Mouse (Mus musculus) heart, embryonic 13.5 days (tissue): ENCODE results near the gene Ccdc8. TPM values are rescaled to one million over a fixed set of nuclear protein-coding genes. Genes with fewer than 3 reads are reported as not detected.

Experiments
- ATAC-seq: fragments of 200-750 bp; cut with Nextera tagmentation; 2 replicates; pipeline ENCODE4 v1.8.0; 2017; ENCODE audit warnings: moderate TSS enrichment; ENCODE audit not compliant: insufficient number of reproducible peaks, low FRiP score, low TSS enrichment; ENCODE audit errors: extremely low read depth
- H3K27ac ChIP-seq: fragments of 300-500 bp; sonication (generic); replicated peaks from 2 replicates; pipeline ENCODE4 v1.5.1; 2015; ENCODE audit warnings: moderate library complexity, mild to moderate bottlenecking, inconsistent platforms
- H3K27me3 ChIP-seq: fragments of 300-500 bp; sonication (generic); replicated peaks from 2 replicates; pipeline ENCODE4 v1.6.1; 2015; ENCODE audit warnings: mild to moderate bottlenecking, inconsistent platforms
- H3K36me3 ChIP-seq: fragments of 300-500 bp; sonication (generic); 2 replicates; pipeline ENCODE4 v1.6.1; 2015; ENCODE audit warnings: mild to moderate bottlenecking, inconsistent platforms
- H3K4me1 ChIP-seq: fragments of 300-500 bp; sonication (generic); 2 replicates; pipeline ENCODE4 v1.6.1; 2015; ENCODE audit warnings: inconsistent platforms
- H3K4me2 ChIP-seq: fragments of 300-500 bp; sonication (generic); 2 replicates; pipeline ENCODE4 v1.6.1; 2015; ENCODE audit warnings: inconsistent platforms, mild to moderate bottlenecking, moderate library complexity
- H3K4me3 ChIP-seq: fragments of 300-500 bp; sonication (generic); 2 replicates; pipeline ENCODE4 v1.5.1; 2015; ENCODE audit warnings: moderate library complexity, mild to moderate bottlenecking, inconsistent platforms
- H3K9ac ChIP-seq: fragments of 300-500 bp; sonication (generic); 2 replicates; pipeline ENCODE4 v1.6.1; 2015; ENCODE audit warnings: inconsistent platforms, mild to moderate bottlenecking, moderate library complexity
- H3K9me3 ChIP-seq: fragments of 300-500 bp; sonication (generic); 2 replicates; pipeline ENCODE4 v1.6.1; 2016; ENCODE audit warnings: inconsistent platforms
- WGBS: fragments of 180-500 bp; shearing (Covaris S2); methylation state at CpG from one replicate; pipeline ENCODE4 v1.1.7; 2015; ENCODE audit warnings: mixed read lengths; 5-methylcytosine and 5-hydroxymethylcytosine counted together
- polyA plus RNA-seq: library from polyadenylated mRNA; unstranded; fragments of >200 nt; fragmentation: Nextera tagmentation; extraction: Ambion mirVana; gene quantifications from 2 replicates; pipeline ENCODE4 v1.2.1, GENCODE M21; 2015

Ccdc8 gene
- polyA plus RNA-seq, 1 experiment from 2014 or later: 25.5 TPM

- Histone ChIP-seq H3K27ac (peak within 1 kb of the TSS; percentile 88), H3K9me3 (no peaks in the 10 kb centered on the region), H3K4me3 (peak within 1 kb of the TSS; percentile 90), H3K27me3 (no peaks in the 10 kb centered on the region), H3K9ac (peak within 1 kb of the TSS; percentile 92), H3K4me1 (peaks cover 47% of the 10 kb centered on the region), H3K4me2 (peak within 1 kb of the TSS; percentile 89), H3K36me3 (peaks cover 38% of the 10 kb centered on the region)
- WGBS: under 1% methylated on average over 57 of the region's 58 CpGs
- ATAC-seq: peak; percentile 72
Observed at GRCm38 (mm10) chr7:17027588-17028343, 35.3 kb downstream of the Ccdc8 start, which contains the start of gene Ppp5c. Ppp5c (minus strand) TSS chr7:17027924.

GRCm38 (mm10) chr7:17028923-17029322 lies 36.4 kb downstream of the Ccdc8 start:
- peak overlapping the region; percentile 24; the same call in 1 of the 2 replicates for H3K27ac ChIP-seq
- WGBS: 75% methylated on average over 7 of the region's 7 CpGs
- no peaks in the 10 kb centered on the region for H3K27me3 ChIP-seq
- peaks cover 36% of the 10 kb centered on the region for H3K4me1 ChIP-seq
- peaks cover 44% of the 10 kb centered on the region for H3K36me3 ChIP-seq
- no peak overlapping the region for H3K9ac ChIP-seq
- no peak for ATAC-seq
- no peak overlapping the region for H3K4me2 ChIP-seq
- no peaks in the 10 kb centered on the region for H3K9me3 ChIP-seq
- H3K4me3 ChIP-seq: no peak overlapping the region

- H3K9ac ChIP-seq: no peak overlapping the region
- WGBS: 68% methylated on average over 7 of the region's 7 CpGs
- H3K9me3 ChIP-seq: no peaks in the 10 kb centered on the region
- no peak overlapping the region for H3K4me2 ChIP-seq
- peaks cover 22% of the 10 kb centered on the region for H3K4me1 ChIP-seq
- H3K36me3 ChIP-seq: peaks cover 50% of the 10 kb centered on the region
- ATAC-seq: no peak
- H3K4me3 ChIP-seq: no peak overlapping the region
- no peaks in the 10 kb centered on the region for H3K27me3 ChIP-seq
- H3K27ac ChIP-seq: no peak overlapping the region
Observed at GRCm38 (mm10) chr7:17030239-17030638, 37.7 kb downstream of the Ccdc8 start.

- peak overlapping the region; percentile 25; the same call in 1 of the 2 replicates for H3K9ac ChIP-seq
- no peak overlapping the region for H3K4me2 ChIP-seq
- no peak overlapping the region for H3K4me3 ChIP-seq
- 60% methylated on average over 9 of the region's 9 CpGs for WGBS
- peaks cover 93% of the 10 kb centered on the region for H3K36me3 ChIP-seq
- H3K27ac ChIP-seq: no peak overlapping the region
- H3K4me1 ChIP-seq: peaks cover 5% of the 10 kb centered on the region; the same call in 1 of the 2 replicates
- H3K27me3 ChIP-seq: no peaks in the 10 kb centered on the region
- no peaks in the 10 kb centered on the region for H3K9me3 ChIP-seq
- ATAC-seq: no peak
Observed at GRCm38 (mm10) chr7:17038018-17038695, 45.6 kb downstream of the Ccdc8 start.

GRCm38 (mm10) chr7:17039373-17039772 lies 46.9 kb downstream of the Ccdc8 start:
- Histone ChIP-seq H3K27ac (no peak overlapping the region), H3K27me3 (no peaks in the 10 kb centered on the region), H3K4me3 (no peak overlapping the region), H3K4me1 (peaks cover 5% of the 10 kb centered on the region; the same call in 1 of the 2 replicates), H3K4me2 (no peak overlapping the region), H3K36me3 (peaks cover 93% of the 10 kb centered on the region), H3K9ac (no peak overlapping the region), H3K9me3 (no peaks in the 10 kb centered on the region)
- WGBS: 92% methylated on average over 7 of the region's 7 CpGs
- no peak for ATAC-seq

- Histone ChIP-seq H3K4me1 (peaks cover 7% of the 10 kb centered on the region), H3K4me3 (no peak overlapping the region), H3K4me2 (no peak overlapping the region), H3K9ac (no peak overlapping the region), H3K36me3 (peaks cover 87% of the 10 kb centered on the region), H3K9me3 (no peaks in the 10 kb centered on the region), H3K27ac (no peak overlapping the region), H3K27me3 (no peaks in the 10 kb centered on the region)
- WGBS: 32% methylated on average over 1 of the region's 1 CpGs
- no peak for ATAC-seq
Observed at GRCm38 (mm10) chr7:17045743-17046142, 53.2 kb downstream of the Ccdc8 start.

Other genes starting within 250 kb of the Ccdc8 start
- gene Slc1a5, start 211.4 kb upstream of the Ccdc8 start, polyA plus RNA-seq: 35.2 and 37.8 TPM in 2 replicates
- gene Strn4, start 176.8 kb upstream of the Ccdc8 start, polyA plus RNA-seq: 81.1 and 82.5 TPM in 2 replicates
- 31.9 and 33.3 TPM in 2 replicates for gene Fkrp, start 176.0 kb upstream of the Ccdc8 start, polyA plus RNA-seq
- gene Prkd2, start 149.8 kb upstream of the Ccdc8 start, polyA plus RNA-seq: 9.6 and 11.1 TPM in 2 replicates
- gene Dact3, start 117.4 kb upstream of the Ccdc8 start, polyA plus RNA-seq: 4.6 and 4.7 TPM in 2 replicates
- gene Gng8, start 100.9 kb upstream of the Ccdc8 start, polyA plus RNA-seq: 4.5 and 4.9 TPM in 2 replicates
- gene Ptgir, start 86.2 kb upstream of the Ccdc8 start, polyA plus RNA-seq: 0.32 and 0.59 TPM in 2 replicates
- 85.5 and 101 TPM in 2 replicates for gene Calm3, start 68.6 kb upstream of the Ccdc8 start, polyA plus RNA-seq
- 4.0 and 4.1 TPM in 2 replicates for gene Pnmal2, start 48.0 kb upstream of the Ccdc8 start, polyA plus RNA-seq
- gene Pnmal1, start 33.0 kb upstream of the Ccdc8 start, polyA plus RNA-seq: 0.11 and 0.15 TPM in 2 replicates
- 0.09 and 0.14 TPM in 2 replicates for gene Gm42372, start 9.6 kb upstream of the Ccdc8 start, polyA plus RNA-seq
- 82.3 and 94.0 TPM in 2 replicates for gene Ppp5c, start 35.2 kb downstream of the Ccdc8 start, polyA plus RNA-seq
- gene Hif3a, start 69.7 kb downstream of the Ccdc8 start, polyA plus RNA-seq: 26.7 and 26.8 TPM in 2 replicates
- gene Psg16, start 81.3 kb downstream of the Ccdc8 start, polyA plus RNA-seq: 0.10 TPM in 1 of 2 replicates, not detected in the other
- not detected in 2 replicates for gene Ceacam3, start 157.6 kb downstream of the Ccdc8 start, polyA plus RNA-seq
- gene Psg29, start 210.8 kb downstream of the Ccdc8 start, polyA plus RNA-seq: not detected in 2 replicates